Mouse (Mus musculus): ENCODE data around the gene Ltk. TPM values are rescaled to one million over a fixed set of nuclear protein-coding genes. Genes with fewer than 3 reads are reported as not detected.
"Not testable (repeated sequence)": the region's sequence is repeated elsewhere in the genome, so short reads cannot be mapped to it uniquely, and the experiment has no call there.

The Ltk gene
- polyA plus RNA-seq, 1 experiment from 2014 or later = not detected

DNA sequence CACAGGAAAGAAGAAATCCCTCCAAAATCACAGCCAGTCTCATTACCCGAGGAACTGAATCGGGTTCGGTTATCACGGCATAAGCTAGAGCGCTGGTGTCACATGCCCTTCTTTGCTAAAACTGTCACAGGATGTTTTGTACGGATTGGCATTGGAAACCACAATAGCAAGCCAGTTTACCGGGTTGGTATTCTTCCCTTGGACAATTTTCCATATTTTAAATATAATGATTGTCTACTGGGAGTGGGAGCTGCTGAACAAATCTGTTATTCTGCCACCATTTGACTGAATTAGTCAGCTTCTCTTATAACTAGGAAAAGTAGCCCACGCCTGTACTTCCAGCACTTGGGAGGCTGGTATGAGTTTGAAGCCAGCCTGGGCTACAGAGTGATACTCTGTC lies 39.2 kb downstream of the Ltk start:
- Histone ChIP-seq H3K36me3 (replicated peaks) (peaks cover 100% of the 10 kb centered on the region), H3K4me3 (no peak overlapping the region), H3K27me3 (replicated peaks; ENCODE audit: low read depth, poor library complexity, severe bottlenecking) (no peaks in the 10 kb centered on the region), H3K9me3 (no peaks in the 10 kb centered on the region), H3K4me1 (no peaks in the 10 kb centered on the region), H3K27ac (replicated peaks) (no peak overlapping the region)
- DNase-seq (ENCODE audit: low spot score) = no peak
- 96% methylated on average over 8 of the region's 8 CpGs for WGBS

DNA sequence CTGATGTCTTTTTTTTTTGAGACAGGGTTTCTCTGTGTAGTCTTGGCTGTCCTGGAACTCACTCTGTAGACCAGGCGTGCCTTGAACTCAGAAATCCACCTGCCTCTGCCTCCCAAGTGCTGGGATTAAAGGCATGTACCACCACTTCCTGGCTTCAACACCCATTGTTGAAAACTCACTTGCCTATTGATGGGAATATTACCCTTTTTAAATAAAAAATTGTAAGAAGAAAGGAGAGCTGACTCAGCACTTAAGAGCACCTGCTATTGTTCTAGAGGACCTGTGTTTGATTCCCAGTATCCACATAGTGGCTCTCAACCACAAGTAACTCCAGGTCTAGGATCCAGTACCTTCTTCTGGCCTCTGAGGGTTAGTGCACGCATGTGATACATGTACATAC lies 44.4 kb downstream of the Ltk start:
- not testable (repeated sequence) for DNase-seq (ENCODE audit: low spot score); H3K9me3 ChIP-seq; H3K4me3 ChIP-seq; H3K27ac ChIP-seq (replicated peaks); H3K27me3 ChIP-seq (replicated peaks; ENCODE audit: low read depth, poor library complexity, severe bottlenecking); H3K4me1 ChIP-seq
- H3K36me3 ChIP-seq (replicated peaks) = peaks cover 99% of the 10 kb centered on the region
- WGBS = 85% methylated on average over 2 of the region's 2 CpGs

DNA sequence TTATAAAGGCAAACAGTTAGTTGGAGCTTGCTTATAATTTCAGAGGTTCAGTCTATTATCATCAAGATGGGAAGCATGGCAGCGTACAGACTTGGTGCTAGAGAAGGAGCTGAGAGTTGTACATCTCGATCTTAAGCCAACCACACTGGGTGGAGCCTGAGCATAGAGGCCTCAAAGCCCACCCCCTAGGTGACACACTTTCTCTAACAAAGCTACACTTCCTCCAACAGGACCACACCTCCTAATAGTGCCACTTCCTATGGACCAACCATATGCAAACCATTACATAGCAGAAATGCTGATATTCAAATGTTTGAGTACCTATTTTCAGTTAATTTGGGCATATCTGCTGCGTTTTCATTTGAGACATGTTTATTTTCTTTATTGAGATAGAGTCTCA lies 50.2 kb downstream of the Ltk start:
- DNase-seq (ENCODE audit: low spot score) = no peak
- no peak overlapping the region for H3K27ac ChIP-seq (replicated peaks)
- H3K4me1 ChIP-seq = no peaks in the 10 kb centered on the region
- no peaks in the 10 kb centered on the region for H3K9me3 ChIP-seq
- no peaks in the 10 kb centered on the region for H3K27me3 ChIP-seq (replicated peaks; ENCODE audit: low read depth, poor library complexity, severe bottlenecking)
- peaks cover 95% of the 10 kb centered on the region for H3K36me3 ChIP-seq (replicated peaks)
- WGBS = 90% methylated on average over 3 of the region's 3 CpGs
- no peak overlapping the region for H3K4me3 ChIP-seq

DNA sequence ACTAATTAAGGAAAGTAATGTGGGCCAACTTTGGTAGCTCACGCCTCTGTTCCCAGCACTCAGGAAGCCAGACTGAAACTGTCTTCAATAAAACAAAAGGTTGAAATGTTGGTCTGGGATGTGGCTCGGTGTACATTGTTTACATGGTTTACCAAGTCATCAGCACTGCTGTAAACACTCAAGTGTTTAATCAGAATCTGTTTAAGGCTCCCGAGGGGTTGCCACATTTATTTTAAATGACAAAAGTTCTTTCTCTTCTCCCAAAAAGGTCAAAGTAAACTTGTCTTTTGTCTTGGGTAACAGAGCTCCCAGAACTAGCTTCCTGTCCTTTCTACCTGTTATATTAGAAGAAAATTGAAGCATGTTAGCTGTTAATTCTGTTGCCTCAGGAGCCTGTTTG lies 52.6 kb downstream of the Ltk start:
- Histone ChIP-seq H3K27ac (replicated peaks) (no peak overlapping the region), H3K4me1 (no peaks in the 10 kb centered on the region), H3K27me3 (replicated peaks; ENCODE audit: low read depth, poor library complexity, severe bottlenecking) (no peaks in the 10 kb centered on the region), H3K4me3 (no peak overlapping the region), H3K9me3 (no peaks in the 10 kb centered on the region), H3K36me3 (replicated peaks) (peaks cover 96% of the 10 kb centered on the region)
- DNase-seq (ENCODE audit: low spot score) = no peak
- WGBS = 91% methylated on average over 3 of the region's 3 CpGs

DNA sequence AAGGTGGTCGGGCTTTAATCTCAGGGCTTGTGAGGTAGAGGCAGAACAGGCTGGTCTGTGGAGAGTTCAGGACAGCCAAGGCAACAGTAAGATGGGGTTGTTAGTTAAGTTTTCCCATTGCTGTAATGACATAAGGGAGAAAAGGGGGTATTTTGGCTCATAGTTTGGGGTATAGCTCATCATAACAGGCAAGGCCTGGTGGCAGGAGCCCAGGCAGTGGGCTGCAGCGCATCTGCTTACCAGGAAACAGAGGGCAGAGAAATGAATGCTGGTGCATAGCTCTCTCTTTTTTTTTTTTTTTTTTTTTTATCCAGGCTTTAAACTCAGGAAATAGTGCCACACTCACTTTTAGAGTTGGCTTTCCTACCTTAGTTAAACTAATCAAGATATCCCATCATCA lies 57.1 kb downstream of the Ltk start:
- H3K27me3 ChIP-seq (replicated peaks; ENCODE audit: low read depth, poor library complexity, severe bottlenecking) = no peaks in the 10 kb centered on the region
- no peaks in the 10 kb centered on the region for H3K9me3 ChIP-seq
- H3K4me3 ChIP-seq = no peak overlapping the region
- H3K27ac ChIP-seq (replicated peaks) = no peak overlapping the region
- WGBS = 90% methylated on average over 2 of the region's 2 CpGs
- DNase-seq (ENCODE audit: low spot score) = no peak
- no peaks in the 10 kb centered on the region for H3K4me1 ChIP-seq
- peaks cover 87% of the 10 kb centered on the region for H3K36me3 ChIP-seq (replicated peaks)

Other genes with a start within 250 kb of the Ltk start
- 0.65 and 0.68 TPM in 2 replicates for gene Exd1, start 212.8 kb downstream of the Ltk start, polyA plus RNA-seq (2016; fragmentation: Nextera tagmentation; extraction: Ambion mirVana)
- 53.3 and 53.6 TPM in 2 replicates for gene Chp1, start 212.7 kb downstream of the Ltk start, polyA plus RNA-seq (2016; fragmentation: Nextera tagmentation; extraction: Ambion mirVana)
- 74.6 and 76.1 TPM in 2 replicates for gene Nusap1, start 142.1 kb downstream of the Ltk start, polyA plus RNA-seq (2016; fragmentation: Nextera tagmentation; extraction: Ambion mirVana)
- gene Oip5, start 142.0 kb downstream of the Ltk start, polyA plus RNA-seq (2016; fragmentation: Nextera tagmentation; extraction: Ambion mirVana) = 40.9 and 42.5 TPM in 2 replicates
- gene Ndufaf1, start 97.6 kb downstream of the Ltk start, polyA plus RNA-seq (2016; fragmentation: Nextera tagmentation; extraction: Ambion mirVana) = 49.7 and 49.8 TPM in 2 replicates
- 61.1 and 63.7 TPM in 2 replicates for gene Rtf1, start 85.4 kb downstream of the Ltk start, polyA plus RNA-seq (2016; fragmentation: Nextera tagmentation; extraction: Ambion mirVana)
- 0.79 and 0.89 TPM in 2 replicates for gene Itpka, start 18.1 kb downstream of the Ltk start, polyA plus RNA-seq (2016; fragmentation: Nextera tagmentation; extraction: Ambion mirVana)
- gene Rpap1, start 27.1 kb upstream of the Ltk start, polyA plus RNA-seq (2016; fragmentation: Nextera tagmentation; extraction: Ambion mirVana) = 40.6 and 41.1 TPM in 2 replicates
- 19.3 and 22.5 TPM in 2 replicates for gene Tyro3, start 37.3 kb upstream of the Ltk start, polyA plus RNA-seq (2016; fragmentation: Nextera tagmentation; extraction: Ambion mirVana)
- 31.3 and 32.3 TPM in 2 replicates for gene Mga, start 136.8 kb upstream of the Ltk start, polyA plus RNA-seq (2016; fragmentation: Nextera tagmentation; extraction: Ambion mirVana)
- 3.5 and 4.0 TPM in 2 replicates for gene Mapkbp1, start 212.3 kb upstream of the Ltk start, polyA plus RNA-seq (2016; fragmentation: Nextera tagmentation; extraction: Ambion mirVana)

All from embryonic facial prominence, embryonic 10.5 days (tissue).